In the genomic region with DNA sequence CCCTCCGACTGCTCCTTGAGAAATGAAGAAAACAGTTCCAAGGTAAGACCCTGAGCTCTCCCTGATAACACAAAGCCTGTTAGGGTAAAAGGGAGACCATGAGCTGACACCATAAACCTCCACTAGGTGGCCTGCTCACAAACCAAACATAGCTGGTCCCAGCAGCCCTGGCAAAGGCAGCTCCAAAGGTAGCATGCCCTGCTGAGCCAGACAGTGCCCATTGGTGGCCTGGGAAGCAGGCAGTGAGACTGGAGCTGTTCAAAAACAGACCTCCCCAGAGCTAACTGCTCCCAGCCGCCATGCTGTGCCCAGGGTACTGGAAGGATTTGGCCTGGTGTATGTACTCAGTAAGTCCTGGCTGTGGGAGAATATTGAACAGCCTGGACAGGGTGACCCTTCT, we compare ENCODE assay signal across 9 mouse cellular contexts.
A peak's percentile ranks its signal among the peaks of the same experiment; 100 is the strongest.
DNase-seq lines count a peak whose midpoint lies in the region; ATAC-seq and TF ChIP-seq lines count a peak whose summit lies in the region.
"Had no signal": no experiment of that assay in that cellular context is flagged by ENCODE, and none has a peak within 500 bp of the region (broad histone marks: within the 10 kb centered on the region; RNA-seq: fewer than 3 reads in every experiment).

No protein-coding gene starts in this region.

- no peak overlapping the region for H3K4me3 ChIP-seq in gastrocnemius, adult 2 months
- no peak overlapping the region for H3K4me3 ChIP-seq in heart, embryonic 10.5 days
- H3K4me3 ChIP-seq: liver, embryonic 15.5 days had no signal

- H3K9me3 ChIP-seq in heart, embryonic 10.5 days, result no peaks in the 10 kb centered on the region
- H3K9me3 ChIP-seq: liver, embryonic 15.5 days had no signal

- H3K36me3 ChIP-seq in heart, embryonic 10.5 days, result no peaks in the 10 kb centered on the region
- H3K36me3 ChIP-seq: liver, embryonic 15.5 days had no signal

- peak; percentile 20; the same call in 1 of the 2 replicates for TF ChIP-seq CTCF in gastrocnemius, adult 2 months (IDR thresholded peaks at IDR 0.05)

- 0 out of 2 replicates have a peak, but pooled peaks cover 3% of the 10 kb centered on the region for H3K4me1 ChIP-seq in heart, embryonic 10.5 days
- H3K4me1 ChIP-seq: liver, embryonic 15.5 days had no signal

- DNase-seq in gastrocnemius, adult 2 months, result no peak
- no peak for DNase-seq in gastrocnemius, postnatal 4 days (ENCODE audit: low spot score in 2 of 2)
- peak; percentile 18 for DNase-seq in right cerebral cortex, postnatal 14 days
- no peak for DNase-seq in right cerebral cortex, postnatal 25 days
- peak; percentile 13 for DNase-seq in forelimb bud, embryonic 11.5 days (ENCODE audit: low read depth, low spot score)
- DNase-seq in retina, postnatal 1 day, result peak; percentile 26
- no peak for DNase-seq in heart, embryonic 10.5 days (ENCODE audit: low spot score)

- 42% methylated on average over 2 of the region's 2 CpGs for WGBS in heart, embryonic 10.5 days

- ATAC-seq in erythroblast, adult 5-6 weeks (replicated peaks; ENCODE audit: low FRiP score, poor library complexity, severe bottlenecking), result no peak

- H3K27me3 ChIP-seq in heart, embryonic 10.5 days (ENCODE audit: insufficient read depth, poor library complexity, severe bottlenecking), result no peaks in the 10 kb centered on the region
- H3K27me3 ChIP-seq: liver, embryonic 15.5 days had no signal

- intact Hi-C loops in gastrocnemius, adult 2 months (cut with DNase I), result no loop called here

- H3K27ac ChIP-seq in gastrocnemius, adult 2 months, result no peak overlapping the region
- H3K27ac ChIP-seq in heart, embryonic 10.5 days, result no peak overlapping the region
- H3K27ac ChIP-seq: liver, embryonic 15.5 days had no signal

Comparison
In these comparisons a context has a peak if more than half of its experiments do, and no peak if none do; other contexts are left out.
1. DNase-seq: peak in right cerebral cortex, postnatal 14 days (single experiment), forelimb bud, embryonic 11.5 days (single experiment) and retina, postnatal 1 day (single experiment); none in gastrocnemius, adult 2 months (single experiment), gastrocnemius, postnatal 4 days (0 of 2), right cerebral cortex, postnatal 25 days (single experiment) and heart, embryonic 10.5 days (single experiment).